Mouse (Mus musculus) left cerebral cortex, postnatal 14 days (tissue): ENCODE results near the gene Igfbp2. TPM values are rescaled to one million over a fixed set of nuclear protein-coding genes. Genes with fewer than 3 reads are reported as not detected.
A peak's percentile ranks its signal among the peaks of the same experiment; 100 is the strongest.

Experiments
- DNase-seq, 2 experiments: peaks; one replicate each; pipeline ENCODE4 v3.0.0; 2021 to 2022; ENCODE audit warnings: low spot score in 2 of 2, mixed read lengths in 1 of 2
- intact Hi-C: fragments of 180-260 bp; cut with DNase I; formaldehyde crosslinking; loops from one replicate; pipeline ENCODE4 v1.15.1; 2025
- long read RNA-seq, 2 experiments: library from polyadenylated mRNA; stranded (forward); transcript quantifications; one replicate each; pipeline ENCODE4 v2.0.0; 2021
- total RNA-seq, 2 experiments: library from RNA; stranded (reverse); gene quantifications; 2 replicates each; pipeline ENCODE4 v1.2.3; 2021

Gene Igfbp2
- total RNA-seq = 100 to 1,000 TPM; 102 to 116 TPM
- long read RNA-seq, experiment 1, transcript Igfbp2-201 (4 exons, 1,307 nt) = major isoform, 102 of 106 reads
- long read RNA-seq, experiment 1, partial matches to known transcripts = 2 of 106 reads
- long read RNA-seq, experiment 1, other reads (novel, unspliced or antisense) = 2 of 106 reads
- long read RNA-seq, experiment 2, transcript Igfbp2-201 (4 exons, 1,307 nt) = major isoform, 122 of 128 reads
- long read RNA-seq, experiment 2, partial matches to known transcripts = 3 of 128 reads
- long read RNA-seq, experiment 2, other reads (novel, unspliced or antisense) = 2 of 128 reads

GRCm38 (mm10) chr1:72823751-72824706 is at the start of gene Igfbp2:
Gene Igfbp2 (plus strand): TSS chr1:72824503.
- intact Hi-C loops = loop anchor here (10.0 kb wide), 1 partner anchor 109 kb away; the partner anchor contains the start of gene Rpl37a
- peak; percentile 37 to 45 for DNase-seq

- intact Hi-C loops = no loop called here
Observed at GRCm38 (mm10) chr1:72778789-72779188, 45.5 kb upstream of the Igfbp2 start.

GRCm38 (mm10) chr1:72780720-72781119 is 43.6 kb upstream of the Igfbp2 start:
- no peak for DNase-seq
- intact Hi-C loops = no loop called here

More at GRCm38 (mm10) chr1:72778789-72779188, 45.5 kb upstream of the Igfbp2 start:
- DNase-seq = no peak

- intact Hi-C loops = no loop called here
Observed at GRCm38 (mm10) chr1:72783341-72783740, 41.0 kb upstream of the Igfbp2 start.

GRCm38 (mm10) chr1:72784018-72784417 is 40.3 kb upstream of the Igfbp2 start:
- intact Hi-C loops = no loop called here

More at GRCm38 (mm10) chr1:72783341-72783740, 41.0 kb upstream of the Igfbp2 start:
- no peak for DNase-seq

GRCm38 (mm10) chr1:72790670-72791069 is 33.6 kb upstream of the Igfbp2 start:
- intact Hi-C loops = no loop called here
- DNase-seq = no peak

More at GRCm38 (mm10) chr1:72784018-72784417, 40.3 kb upstream of the Igfbp2 start:
- DNase-seq = no peak

GRCm38 (mm10) chr1:72791743-72792142 is 32.6 kb upstream of the Igfbp2 start:
- intact Hi-C loops = no loop called here

GRCm38 (mm10) chr1:72792262-72792661 is 32.0 kb upstream of the Igfbp2 start:
- intact Hi-C loops = no loop called here
- DNase-seq = no peak

More at GRCm38 (mm10) chr1:72791743-72792142, 32.6 kb upstream of the Igfbp2 start:
- DNase-seq = no peak

- intact Hi-C loops = no loop called here
- DNase-seq = no peak
Observed at GRCm38 (mm10) chr1:72793230-72793629, 31.1 kb upstream of the Igfbp2 start.

GRCm38 (mm10) chr1:72796128-72796527 is 28.2 kb upstream of the Igfbp2 start:
- no peak for DNase-seq
- intact Hi-C loops = no loop called here

GRCm38 (mm10) chr1:72797102-72797665 is 27.1 kb upstream of the Igfbp2 start:
- DNase-seq = no peak
- intact Hi-C loops = no loop called here

- intact Hi-C loops = no loop called here
- DNase-seq = no peak
Observed at GRCm38 (mm10) chr1:72798441-72798840, 25.9 kb upstream of the Igfbp2 start.

GRCm38 (mm10) chr1:72804031-72804430 is 20.3 kb upstream of the Igfbp2 start:
- no peak for DNase-seq

GRCm38 (mm10) chr1:72805037-72805436 is 19.3 kb upstream of the Igfbp2 start:
- DNase-seq = no peak
- intact Hi-C loops = no loop called here

More at GRCm38 (mm10) chr1:72804031-72804430, 20.3 kb upstream of the Igfbp2 start:
- intact Hi-C loops = no loop called here

- DNase-seq = no peak
- intact Hi-C loops = no loop called here
Observed at GRCm38 (mm10) chr1:72805476-72806043, 18.7 kb upstream of the Igfbp2 start.

GRCm38 (mm10) chr1:72806044-72806584 is 18.2 kb upstream of the Igfbp2 start:
- intact Hi-C loops = no loop called here
- DNase-seq = no peak

- DNase-seq = no peak
- intact Hi-C loops = no loop called here
Observed at GRCm38 (mm10) chr1:72809304-72809703, 15.0 kb upstream of the Igfbp2 start.

- peak in 1 of 2 experiments; percentile 11 for DNase-seq
Observed at GRCm38 (mm10) chr1:72809951-72810675, 14.2 kb upstream of the Igfbp2 start.

More at GRCm38 (mm10) chr1:72809951-72810675, 14.2 kb upstream of the Igfbp2 start:
- intact Hi-C loops = no loop called here
